Mouse (Mus musculus): ENCODE data around the gene Cdh12. TPM values are rescaled to one million over a fixed set of nuclear protein-coding genes. Genes with fewer than 3 reads are reported as not detected.
"Not testable (repeated sequence)": the region's sequence is repeated elsewhere in the genome, so short reads cannot be mapped to it uniquely, and the experiment has no call there.

Gene Cdh12
- polyA plus RNA-seq, 1 experiment from 2014 or later, result 0.08 TPM

GRCm38 (mm10) chr15:20605751-20606150, 156.7 kb downstream of the Cdh12 start:
- peak overlapping the region; percentile 18; the same call in 1 of the 2 replicates for H3K4me2 ChIP-seq
- peak overlapping the region; percentile 63 for H3K27ac ChIP-seq

GRCm38 (mm10) chr15:20634593-20634992, 185.5 kb downstream of the Cdh12 start:
- no peaks in the 10 kb centered on the region for H3K36me3 ChIP-seq
- no peaks in the 10 kb centered on the region for H3K27me3 ChIP-seq

More at GRCm38 (mm10) chr15:20605751-20606150, 156.7 kb downstream of the Cdh12 start:
- ATAC-seq (replicated peaks; ENCODE audit: insufficient number of reproducible peaks, insufficient read depth, low FRiP score, low read depth); H3K36me3 ChIP-seq; H3K4me1 ChIP-seq (replicated peaks); H3K27me3 ChIP-seq; H3K9me3 ChIP-seq (replicated peaks); H3K4me3 ChIP-seq; H3K9ac ChIP-seq: not testable (repeated sequence)
- WGBS, result 29% methylated on average over 3 of the region's 3 CpGs

GRCm38 (mm10) chr15:20639155-20639554, 190.1 kb downstream of the Cdh12 start:
- H3K4me3 ChIP-seq, result no peak overlapping the region
- H3K9ac ChIP-seq, result no peak overlapping the region
- 85% methylated on average over 2 of the region's 2 CpGs for WGBS
- H3K27me3 ChIP-seq, result no peaks in the 10 kb centered on the region
- H3K4me1 ChIP-seq (replicated peaks), result no peaks in the 10 kb centered on the region
- no peak overlapping the region for H3K27ac ChIP-seq
- ATAC-seq (replicated peaks; ENCODE audit: insufficient number of reproducible peaks, insufficient read depth, low FRiP score, low read depth), result no peak
- no peaks in the 10 kb centered on the region for H3K9me3 ChIP-seq (replicated peaks)
- no peaks in the 10 kb centered on the region for H3K36me3 ChIP-seq
- H3K4me2 ChIP-seq, result no peak overlapping the region

More at GRCm38 (mm10) chr15:20634593-20634992, 185.5 kb downstream of the Cdh12 start:
- 60% methylated on average over 2 of the region's 2 CpGs for WGBS
- Histone ChIP-seq H3K4me2 (no peak overlapping the region), H3K4me1 (replicated peaks) (no peaks in the 10 kb centered on the region), H3K27ac (no peak overlapping the region), H3K9me3 (replicated peaks) (no peaks in the 10 kb centered on the region), H3K9ac (no peak overlapping the region), H3K4me3 (no peak overlapping the region)
- no peak for ATAC-seq (replicated peaks; ENCODE audit: insufficient number of reproducible peaks, insufficient read depth, low FRiP score, low read depth)

GRCm38 (mm10) chr15:20642905-20643414, 193.9 kb downstream of the Cdh12 start:
- no peaks in the 10 kb centered on the region for H3K36me3 ChIP-seq
- H3K27me3 ChIP-seq, result no peaks in the 10 kb centered on the region
- H3K4me1 ChIP-seq (replicated peaks), result no peaks in the 10 kb centered on the region
- no peaks in the 10 kb centered on the region for H3K9me3 ChIP-seq (replicated peaks)
- 78% methylated on average over 3 of the region's 3 CpGs for WGBS
- no peak overlapping the region for H3K27ac ChIP-seq
- H3K4me3 ChIP-seq, result no peak overlapping the region
- no peak overlapping the region for H3K9ac ChIP-seq
- ATAC-seq (replicated peaks; ENCODE audit: insufficient number of reproducible peaks, insufficient read depth, low FRiP score, low read depth), result no peak
- no peak overlapping the region for H3K4me2 ChIP-seq

- WGBS, result 71% methylated on average over 2 of the region's 2 CpGs
Observed at GRCm38 (mm10) chr15:20660221-20660620, 211.2 kb downstream of the Cdh12 start.

GRCm38 (mm10) chr15:20666650-20667049, 217.6 kb downstream of the Cdh12 start, which contains the start of gene Acot10:
Acot10 (minus strand) TSS chr15:20666750.
- H3K4me1 ChIP-seq (replicated peaks), result no peaks in the 10 kb centered on the region
- ATAC-seq (replicated peaks; ENCODE audit: insufficient number of reproducible peaks, insufficient read depth, low FRiP score, low read depth), result no peak
- 86% methylated on average over 10 of the region's 10 CpGs for WGBS
- no peak within 1 kb of the TSS for H3K27ac ChIP-seq
- no peaks in the 10 kb centered on the region for H3K27me3 ChIP-seq
- no peaks in the 10 kb centered on the region for H3K9me3 ChIP-seq (replicated peaks)
- H3K9ac ChIP-seq, result no peak within 1 kb of the TSS
- H3K36me3 ChIP-seq, result no peaks in the 10 kb centered on the region
- H3K4me2 ChIP-seq, result no peak within 1 kb of the TSS
- H3K4me3 ChIP-seq, result no peak within 1 kb of the TSS

More at GRCm38 (mm10) chr15:20660221-20660620, 211.2 kb downstream of the Cdh12 start:
- Histone ChIP-seq H3K9me3 (replicated peaks) (no peaks in the 10 kb centered on the region), H3K27me3 (no peaks in the 10 kb centered on the region), H3K4me3 (no peak overlapping the region), H3K9ac (no peak overlapping the region), H3K27ac (no peak overlapping the region), H3K4me1 (replicated peaks) (no peaks in the 10 kb centered on the region), H3K36me3 (no peaks in the 10 kb centered on the region), H3K4me2 (no peak overlapping the region)
- no peak for ATAC-seq (replicated peaks; ENCODE audit: insufficient number of reproducible peaks, insufficient read depth, low FRiP score, low read depth)

- H3K9me3 ChIP-seq (replicated peaks), result no peaks in the 10 kb centered on the region
- H3K27ac ChIP-seq, result no peak overlapping the region
- no peaks in the 10 kb centered on the region for H3K4me1 ChIP-seq (replicated peaks)
- ATAC-seq (replicated peaks; ENCODE audit: insufficient number of reproducible peaks, insufficient read depth, low FRiP score, low read depth), result no peak
- H3K27me3 ChIP-seq, result no peaks in the 10 kb centered on the region
- H3K36me3 ChIP-seq, result no peaks in the 10 kb centered on the region
- no peak overlapping the region for H3K4me3 ChIP-seq
- H3K9ac ChIP-seq, result no peak overlapping the region
- H3K4me2 ChIP-seq, result no peak overlapping the region
Observed at GRCm38 (mm10) chr15:20667350-20667749, 218.3 kb downstream of the Cdh12 start.

GRCm38 (mm10) chr15:20667989-20668388, 218.9 kb downstream of the Cdh12 start:
- Histone ChIP-seq H3K4me2 (no peak overlapping the region), H3K4me3 (no peak overlapping the region), H3K36me3 (no peaks in the 10 kb centered on the region), H3K9ac (no peak overlapping the region), H3K4me1 (replicated peaks) (no peaks in the 10 kb centered on the region), H3K27me3 (no peaks in the 10 kb centered on the region), H3K27ac (no peak overlapping the region), H3K9me3 (replicated peaks) (no peaks in the 10 kb centered on the region)
- no peak for ATAC-seq (replicated peaks; ENCODE audit: insufficient number of reproducible peaks, insufficient read depth, low FRiP score, low read depth)
- WGBS, result 47% methylated on average over 1 of the region's 1 CpGs

GRCm38 (mm10) chr15:20669507-20669906, 220.4 kb downstream of the Cdh12 start:
- not testable (repeated sequence) for H3K27ac ChIP-seq; H3K9me3 ChIP-seq (replicated peaks); H3K4me3 ChIP-seq; H3K27me3 ChIP-seq; ATAC-seq (replicated peaks; ENCODE audit: insufficient number of reproducible peaks, insufficient read depth, low FRiP score, low read depth); H3K4me1 ChIP-seq (replicated peaks); H3K9ac ChIP-seq; H3K4me2 ChIP-seq; H3K36me3 ChIP-seq
- 42% methylated on average over 2 of the region's 2 CpGs for WGBS

GRCm38 (mm10) chr15:20682719-20683118, 233.7 kb downstream of the Cdh12 start:
- no peak for ATAC-seq (replicated peaks; ENCODE audit: insufficient number of reproducible peaks, insufficient read depth, low FRiP score, low read depth)
- WGBS, result 79% methylated on average over 2 of the region's 2 CpGs

GRCm38 (mm10) chr15:20684200-20684599, 235.1 kb downstream of the Cdh12 start:
- H3K27me3 ChIP-seq, result no peaks in the 10 kb centered on the region
- 73% methylated on average over 5 of the region's 5 CpGs for WGBS
- H3K4me3 ChIP-seq, result no peak overlapping the region
- H3K9ac ChIP-seq, result no peak overlapping the region
- ATAC-seq (replicated peaks; ENCODE audit: insufficient number of reproducible peaks, insufficient read depth, low FRiP score, low read depth), result no peak
- no peaks in the 10 kb centered on the region for H3K4me1 ChIP-seq (replicated peaks)
- H3K4me2 ChIP-seq, result no peak overlapping the region
- H3K27ac ChIP-seq, result no peak overlapping the region
- no peaks in the 10 kb centered on the region for H3K9me3 ChIP-seq (replicated peaks)
- H3K36me3 ChIP-seq, result no peaks in the 10 kb centered on the region

More at GRCm38 (mm10) chr15:20682719-20683118, 233.7 kb downstream of the Cdh12 start:
- no peaks in the 10 kb centered on the region for H3K36me3 ChIP-seq
- no peak overlapping the region for H3K9ac ChIP-seq
- H3K4me1 ChIP-seq (replicated peaks), result no peaks in the 10 kb centered on the region
- H3K27ac ChIP-seq, result no peak overlapping the region
- no peak overlapping the region for H3K4me2 ChIP-seq
- H3K9me3 ChIP-seq (replicated peaks), result no peaks in the 10 kb centered on the region
- H3K4me3 ChIP-seq, result no peak overlapping the region
- H3K27me3 ChIP-seq, result no peaks in the 10 kb centered on the region

GRCm38 (mm10) chr15:20696229-20696628, 247.2 kb downstream of the Cdh12 start:
- Histone ChIP-seq H3K27ac (no peak overlapping the region), H3K36me3 (no peaks in the 10 kb centered on the region), H3K9ac (no peak overlapping the region), H3K4me2 (no peak overlapping the region), H3K4me1 (replicated peaks) (no peaks in the 10 kb centered on the region), H3K9me3 (replicated peaks) (no peaks in the 10 kb centered on the region), H3K27me3 (no peaks in the 10 kb centered on the region), H3K4me3 (no peak overlapping the region)
- WGBS, result 82% methylated on average over 5 of the region's 5 CpGs
- ATAC-seq (replicated peaks; ENCODE audit: insufficient number of reproducible peaks, insufficient read depth, low FRiP score, low read depth), result no peak

All from heart, embryonic 15.5 days (tissue).